Mouse (Mus musculus) cerebellum, postnatal 4 days (tissue): Measurements from ENCODE around the gene Actr5.

Experiments used
- DNase-seq, 2 experiments: peaks; one replicate each; pipeline ENCODE4 v3.0.0; 2022; ENCODE audit warnings: low spot score in 2 of 2, mixed read lengths in 1 of 2

Actr5 gene

GRCm38 (mm10) chr2:158684910-158685309, 60.2 kb downstream of the Actr5 start:
- no peak for DNase-seq

- no peak for DNase-seq
Observed at GRCm38 (mm10) chr2:158686394-158686793, 61.7 kb downstream of the Actr5 start.

- no peak for DNase-seq
Observed at GRCm38 (mm10) chr2:158687804-158688241, 63.1 kb downstream of the Actr5 start.
